Mouse (Mus musculus) cerebellum, adult 2 months (tissue): ENCODE measurements around the gene Naa20.

Source experiments
- CTCF ChIP-seq: fragments of 200-500 bp; IDR thresholded peaks from 2 replicates; pipeline ENCODE4 v1.5.1; 2011; ENCODE audit warnings: low read depth, mild to moderate bottlenecking, control low read depth, low read length, moderate library complexity, borderline replicate concordance; ENCODE audit not compliant: insufficient read depth
- POLR2A ChIP-seq: fragments of 200-500 bp; IDR thresholded peaks from 2 replicates; pipeline ENCODE4 v1.6.1; 2011; ENCODE audit warnings: low read length, control low read depth, borderline replicate concordance; ENCODE audit not compliant: insufficient read depth

DNA sequence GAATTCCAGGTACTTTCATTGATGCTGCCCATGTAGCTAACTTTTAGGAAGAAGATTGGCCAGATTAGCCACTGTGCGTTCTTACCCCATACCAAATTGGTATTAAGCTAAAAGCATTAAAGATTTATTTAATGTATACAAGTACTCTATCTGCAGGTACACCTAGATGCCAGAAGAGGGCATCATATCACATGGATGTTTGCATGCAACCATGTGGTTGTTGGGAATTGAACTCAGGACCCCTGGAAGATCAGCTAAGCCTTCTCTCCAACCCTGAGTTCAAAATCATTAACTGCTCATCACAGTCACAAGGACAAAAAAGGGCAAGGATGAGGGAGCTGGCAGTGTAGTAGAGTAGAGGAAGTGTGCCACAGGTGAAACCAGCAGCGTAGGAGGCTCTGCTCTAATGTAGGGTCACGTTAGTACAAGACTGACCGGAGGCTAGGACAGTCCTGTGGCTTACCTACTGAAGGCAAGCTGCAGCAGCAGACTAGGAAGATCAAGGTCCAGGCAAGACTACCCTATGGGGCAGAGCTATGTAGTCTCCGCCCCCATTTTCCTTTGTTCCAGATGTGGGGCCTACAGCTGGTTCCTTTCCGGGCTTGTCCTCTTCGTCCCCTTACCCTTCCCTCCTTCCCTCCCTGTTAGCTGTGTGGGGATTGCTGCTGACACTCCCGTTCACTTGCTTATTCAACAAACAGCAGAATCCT lies 19.2 kb downstream of the Naa20 start:
- TF ChIP-seq CTCF, result no peak
- TF ChIP-seq POLR2A, result no peak
